Mouse (Mus musculus) 3134 (cell line): ENCODE results near the gene Tgfa.

Experiments used
- DNase-seq: peaks from one replicate; pipeline ENCODE4 v3.0.0-alpha.2; 2011; ENCODE audit warnings: low spot score; ENCODE audit not compliant: insufficient read length; ENCODE audit errors: extremely low read depth

Tgfa gene

GRCm38 (mm10) chr6:86186106-86186955, 8.7 kb upstream of the Tgfa start:
- DNase-seq: no peak

- no peak for DNase-seq
Measured at GRCm38 (mm10) chr6:86188741-86189480, 6.1 kb upstream of the Tgfa start.

- DNase-seq: no peak
Measured at GRCm38 (mm10) chr6:86190622-86191021, 4.4 kb upstream of the Tgfa start.

- DNase-seq: no peak
Measured at GRCm38 (mm10) chr6:86192978-86193377, 2.0 kb upstream of the Tgfa start.

- no peak for DNase-seq
Measured at GRCm38 (mm10) chr6:86193879-86194278, 1.1 kb upstream of the Tgfa start.

GRCm38 (mm10) chr6:86196034-86196433, 1.0 kb downstream of the Tgfa start:
- no peak for DNase-seq

- DNase-seq: no peak
Measured at GRCm38 (mm10) chr6:86197150-86197862, 2.3 kb downstream of the Tgfa start.

GRCm38 (mm10) chr6:86200934-86201333, 5.9 kb downstream of the Tgfa start:
- no peak for DNase-seq

GRCm38 (mm10) chr6:86203101-86203500, 8.1 kb downstream of the Tgfa start:
- DNase-seq: no peak

GRCm38 (mm10) chr6:86206014-86206413, 11.0 kb downstream of the Tgfa start:
- DNase-seq: no peak

- no peak for DNase-seq
Measured at GRCm38 (mm10) chr6:86206985-86207384, 12.0 kb downstream of the Tgfa start.

GRCm38 (mm10) chr6:86209133-86210016, 14.4 kb downstream of the Tgfa start:
- no peak for DNase-seq

- no peak for DNase-seq
Measured at GRCm38 (mm10) chr6:86210017-86210408, 15.0 kb downstream of the Tgfa start.

GRCm38 (mm10) chr6:86210619-86211018, 15.6 kb downstream of the Tgfa start:
- DNase-seq: no peak

GRCm38 (mm10) chr6:86211081-86211763, 16.2 kb downstream of the Tgfa start:
- no peak for DNase-seq

GRCm38 (mm10) chr6:86212871-86213640, 18.0 kb downstream of the Tgfa start:
- DNase-seq: no peak

GRCm38 (mm10) chr6:86218066-86218465, 23.0 kb downstream of the Tgfa start:
- no peak for DNase-seq

- no peak for DNase-seq
Measured at GRCm38 (mm10) chr6:86218739-86219138, 23.7 kb downstream of the Tgfa start.

- DNase-seq: peak; percentile 39
Measured at GRCm38 (mm10) chr6:86219494-86219893, 24.5 kb downstream of the Tgfa start.
